Mouse (Mus musculus): Measurements from ENCODE around the gene Pecam1. TPM values are rescaled to one million over a fixed set of nuclear protein-coding genes. Genes with fewer than 3 reads are reported as not detected.

Pecam1 gene
- total and polyA plus RNA-seq, 3 experiments, result 18.4 to 22.3 (median 19.2) TPM

- Histone ChIP-seq H3K9me3 (replicated peaks; ENCODE audit: low read length) (no peaks in the 10 kb centered on the region), H3K4me1 (ENCODE audit: control insufficient read depth in 1 of 2, insufficient read depth in 2 of 2) (peaks cover 33 to 85% of the 10 kb centered on the region in 2 experiments), H3K79me2 (replicated peaks; ENCODE audit: control insufficient read depth, extremely low read depth, insufficient read depth, poor library complexity, severe bottlenecking) (no peaks in the 10 kb centered on the region), H3K4me3 (replicated peaks in 1 of 3; ENCODE audit: low read depth in 2 of 3, low read length in 2 of 3, poor library complexity in 1 of 3) (no peak overlapping the region), H3K27ac (ENCODE audit: insufficient read depth, low read depth) (no peak overlapping the region), H3K4me2 (ENCODE audit: insufficient read depth, low read depth, poor library complexity, severe bottlenecking) (no peak overlapping the region), H3K36me3 (replicated peaks in 1 of 2; ENCODE audit: control insufficient read depth in 1 of 2, insufficient read depth in 1 of 2, low read length in 1 of 2) (peaks cover 19 to 51% of the 10 kb centered on the region in 2 experiments), H3K9ac (ENCODE audit: insufficient read depth, low read depth) (no peak overlapping the region), H3K27me3 (replicated peaks) (no peaks in the 10 kb centered on the region)
- dilution Hi-C loops (cut with MboI; ENCODE audit: extremely low pct_ligation_motif_present, extremely low pct_unique_long_range_greater_than_20kb, low sequenced_read_pairs), result no loop called here
- in situ Hi-C loops (cut with MboI; ENCODE audit: low pct_ligation_motif_present, low pct_unique_long_range_greater_than_20kb, low sequenced_read_pairs), result no loop called here
- TF ChIP-seq SMC3 (IDR thresholded peaks at IDR 0.05; ENCODE audit: low read depth, low read length) (no peak), MYC (IDR thresholded peaks at IDR 0.05; ENCODE audit: low read depth, low read length) (no peak), IRF4 (IDR thresholded peaks at IDR 0.05; ENCODE audit: low read depth, low read length) (no peak), ZKSCAN1 (IDR thresholded peaks at IDR 0.05; ENCODE audit: borderline replicate concordance, low read depth, low read length) (peak; percentile 53)
- DNase-seq (ENCODE audit: extremely low read depth), result no peak
These were observed 72.4 kb downstream of the Pecam1 start for GRCm38 (mm10) chr11:106677910-106678591.

- no peak for DNase-seq (ENCODE audit: extremely low read depth)
- H3K4me3 ChIP-seq (replicated peaks in 1 of 3; ENCODE audit: low read depth in 2 of 3, low read length in 2 of 3, poor library complexity in 1 of 3), result no peak overlapping the region
- no peaks in the 10 kb centered on the region for H3K79me2 ChIP-seq (replicated peaks; ENCODE audit: control insufficient read depth, extremely low read depth, insufficient read depth, poor library complexity, severe bottlenecking)
- H3K27me3 ChIP-seq (replicated peaks), result no peaks in the 10 kb centered on the region
- peaks cover 19 to 45% of the 10 kb centered on the region in 2 experiments for H3K36me3 ChIP-seq (replicated peaks in 1 of 2; ENCODE audit: control insufficient read depth in 1 of 2, insufficient read depth in 1 of 2, low read length in 1 of 2)
- H3K4me1 ChIP-seq (ENCODE audit: control insufficient read depth in 1 of 2, insufficient read depth in 2 of 2), result peaks cover 39 to 92% of the 10 kb centered on the region in 2 experiments
- H3K9ac ChIP-seq (ENCODE audit: insufficient read depth, low read depth), result no peak overlapping the region
- TF ChIP-seq NRF1 (IDR thresholded peaks at IDR 0.05; ENCODE audit: low read depth, low read length) (no peak), CTCF (conservative IDR thresholded peaks at IDR 0.05 in 1 of 2, IDR thresholded peaks at IDR 0.05 in 1 of 2; ENCODE audit: low read depth in 2 of 2, low read length in 2 of 2) (no peak), USF2 (conservative IDR thresholded peaks at IDR 0.05; ENCODE audit: low read depth, low read length) (no peak), TCF12 (IDR thresholded peaks at IDR 0.05; ENCODE audit: low read depth, low read length) (no peak), KAT2A (IDR thresholded peaks at IDR 0.05; ENCODE audit: insufficient replicate concordance, low read length) (no peak), ELF1 (IDR thresholded peaks at IDR 0.05; ENCODE audit: low read depth, low read length) (no peak), MYC (IDR thresholded peaks at IDR 0.05; ENCODE audit: low read depth, low read length) (no peak), BHLHE40 (IDR thresholded peaks at IDR 0.05; ENCODE audit: low read depth, low read length) (no peak), MAZ (IDR thresholded peaks at IDR 0.05; ENCODE audit: low read depth, low read length) (no peak), MEF2A (IDR thresholded peaks at IDR 0.05; ENCODE audit: borderline replicate concordance, low read depth, low read length) (no peak), POLR2AphosphoS2 (IDR thresholded peaks at IDR 0.05; ENCODE audit: low read depth, low read length) (no peak), IRF4 (IDR thresholded peaks at IDR 0.05; ENCODE audit: low read depth, low read length) (no peak), ZMIZ1 (IDR thresholded peaks at IDR 0.05; ENCODE audit: low read depth, low read length) (no peak), ETS1 (conservative IDR thresholded peaks at IDR 0.05; ENCODE audit: low read depth, low read length) (no peak)
- no peak overlapping the region for H3K4me2 ChIP-seq (ENCODE audit: insufficient read depth, low read depth, poor library complexity, severe bottlenecking)
- H3K27ac ChIP-seq (ENCODE audit: insufficient read depth, low read depth), result peak overlapping the region; percentile 7; the same call in 1 of the 2 replicates
- in situ Hi-C loops (cut with MboI; ENCODE audit: low pct_ligation_motif_present, low pct_unique_long_range_greater_than_20kb, low sequenced_read_pairs), result no loop called here
- dilution Hi-C loops (cut with MboI; ENCODE audit: extremely low pct_ligation_motif_present, extremely low pct_unique_long_range_greater_than_20kb, low sequenced_read_pairs), result no loop called here
- H3K9me3 ChIP-seq (replicated peaks; ENCODE audit: low read length), result no peaks in the 10 kb centered on the region
These were observed 73.1 kb downstream of the Pecam1 start for GRCm38 (mm10) chr11:106677331-106677730.

All from CH12.LX (cell line).